Mouse (Mus musculus) cerebellum, adult 9-11 months (tissue): Measurements from ENCODE around the gene 2210016F16Rik.
A peak's percentile ranks its signal among the peaks of the same experiment; 100 is the strongest.
"Not testable (repeated sequence)": the region's sequence is repeated elsewhere in the genome, so short reads cannot be mapped to it uniquely, and the experiment has no call there.

Experiments used
- DNase-seq: peaks from one replicate; pipeline ENCODE4 v3.0.0; 2022

Gene 2210016F16Rik

GRCm38 (mm10) chr13:58384779-58385546 lies at the start of gene 2210016F16Rik:
Gene 2210016F16Rik (minus strand): TSS chr13:58385225.
- peak; percentile 52 for DNase-seq

- no peak for DNase-seq
Measured at GRCm38 (mm10) chr13:58423061-58423660, 38.1 kb upstream of the 2210016F16Rik start.

- no peak for DNase-seq
Measured at GRCm38 (mm10) chr13:58422242-58422641, 37.2 kb upstream of the 2210016F16Rik start.

- no peak for DNase-seq
Measured at GRCm38 (mm10) chr13:58421026-58421425, 36.0 kb upstream of the 2210016F16Rik start.

- no peak for DNase-seq
Measured at GRCm38 (mm10) chr13:58419266-58419665, 34.2 kb upstream of the 2210016F16Rik start.

- DNase-seq, result no peak
Measured at GRCm38 (mm10) chr13:58418656-58419055, 33.6 kb upstream of the 2210016F16Rik start.

- no peak for DNase-seq
Measured at GRCm38 (mm10) chr13:58415838-58416237, 30.8 kb upstream of the 2210016F16Rik start.

GRCm38 (mm10) chr13:58415374-58415773 lies 30.3 kb upstream of the 2210016F16Rik start:
- no peak for DNase-seq

- no peak for DNase-seq
Measured at GRCm38 (mm10) chr13:58411073-58411472, 26.0 kb upstream of the 2210016F16Rik start.

- not testable (repeated sequence) for DNase-seq
Measured at GRCm38 (mm10) chr13:58403243-58403642, 18.2 kb upstream of the 2210016F16Rik start, which contains the start of gene Hnrnpk. Gene Hnrnpk (minus strand): TSS chr13:58403343.

- no peak for DNase-seq
Measured at GRCm38 (mm10) chr13:58402744-58403110, 17.7 kb upstream of the 2210016F16Rik start.

- DNase-seq, result peak; percentile 97
Measured at GRCm38 (mm10) chr13:58402003-58402743, 17.1 kb upstream of the 2210016F16Rik start, which contains the start of gene Rmi1. Gene Rmi1 (plus strand): TSS chr13:58402248.

- no peak for DNase-seq
Measured at GRCm38 (mm10) chr13:58401135-58402002, 16.3 kb upstream of the 2210016F16Rik start.

GRCm38 (mm10) chr13:58400576-58400975 lies 15.6 kb upstream of the 2210016F16Rik start:
- no peak for DNase-seq

- no peak for DNase-seq
Measured at GRCm38 (mm10) chr13:58397651-58398050, 12.6 kb upstream of the 2210016F16Rik start.

GRCm38 (mm10) chr13:58394392-58394791 lies 9.4 kb upstream of the 2210016F16Rik start:
- not testable (repeated sequence) for DNase-seq

- no peak for DNase-seq
Measured at GRCm38 (mm10) chr13:58389324-58389951, 4.4 kb upstream of the 2210016F16Rik start.

- no peak for DNase-seq
Measured at GRCm38 (mm10) chr13:58388379-58388778, 3.4 kb upstream of the 2210016F16Rik start.

- peak; percentile 42 for DNase-seq
Measured at GRCm38 (mm10) chr13:58387948-58388347, 2.9 kb upstream of the 2210016F16Rik start.

- DNase-seq, result no peak
Measured at GRCm38 (mm10) chr13:58385547-58385920, 509 bp upstream of the 2210016F16Rik start.

- DNase-seq, result no peak
Measured at GRCm38 (mm10) chr13:58384371-58384770, 654 bp downstream of the 2210016F16Rik start.

GRCm38 (mm10) chr13:58373153-58373470 lies 11.9 kb downstream of the 2210016F16Rik start:
- no peak for DNase-seq
